13 mouse cellular contexts compared by ENCODE assay signal in genomic region chr1:155646345-155647307, GRCm38 (mm10).
A peak's percentile ranks its signal among the peaks of the same experiment; 100 is the strongest.
DNase-seq lines count a peak whose midpoint lies in the region; ATAC-seq and TF ChIP-seq lines count a peak whose summit lies in the region.
"Had no signal": no experiment of that assay in that cellular context is flagged by ENCODE, and none has a peak within 500 bp of the region (broad histone marks: within the 10 kb centered on the region; RNA-seq: fewer than 3 reads in every experiment).

No protein-coding gene starts in this region.

- TF ChIP-seq CTCF in CH12.LX (conservative IDR thresholded peaks at IDR 0.05 in 1 of 2, IDR thresholded peaks at IDR 0.05 in 1 of 2; ENCODE audit: low read depth in 2 of 2, low read length in 2 of 2): no peak
- TF ChIP-seq CTCF in forebrain, postnatal 0 days (IDR thresholded peaks at IDR 0.05; ENCODE audit: low read depth): no peak

- H3K9ac ChIP-seq in heart, embryonic 11.5 days (ENCODE audit: low read depth, low read length): no peak overlapping the region
- no peak overlapping the region for H3K9ac ChIP-seq in CH12.LX (ENCODE audit: insufficient read depth, low read depth)
- H3K9ac ChIP-seq in forebrain, postnatal 0 days: no peak overlapping the region
- H3K9ac ChIP-seq: embryonic facial prominence, embryonic 13.5 days; limb, embryonic 12.5 days; stomach, embryonic 15.5 days had no signal

- WGBS in heart, embryonic 11.5 days (ENCODE audit: insufficient replicate concordance): 50% methylated on average over 10 of the region's 10 CpGs
- WGBS in forebrain, postnatal 0 days: 43% methylated on average over 10 of the region's 10 CpGs

- dilution Hi-C loops in CH12.LX (cut with MboI; ENCODE audit: extremely low pct_ligation_motif_present, extremely low pct_unique_long_range_greater_than_20kb, low sequenced_read_pairs): no loop called here

- no peaks in the 10 kb centered on the region for H3K27me3 ChIP-seq in heart, embryonic 11.5 days (ENCODE audit: control insufficient read depth, insufficient read depth, low read length)
- no peaks in the 10 kb centered on the region for H3K27me3 ChIP-seq in CH12.LX (replicated peaks)
- H3K27me3 ChIP-seq in forebrain, postnatal 0 days (ENCODE audit: insufficient read depth, low read length): no peaks in the 10 kb centered on the region
- H3K27me3 ChIP-seq: embryonic facial prominence, embryonic 13.5 days; limb, embryonic 12.5 days; Patski; stomach, embryonic 15.5 days had no signal

- in situ Hi-C loops in CH12.LX (cut with MboI; ENCODE audit: low pct_ligation_motif_present, low pct_unique_long_range_greater_than_20kb, low sequenced_read_pairs): no loop called here

- no peak overlapping the region for H3K4me3 ChIP-seq in heart, embryonic 11.5 days (ENCODE audit: low read depth, low read length)
- no peak overlapping the region for H3K4me3 ChIP-seq in CH12.LX (replicated peaks in 1 of 3; ENCODE audit: low read depth in 2 of 3, low read length in 2 of 3, poor library complexity in 1 of 3)
- no peak overlapping the region for H3K4me3 ChIP-seq in forebrain, postnatal 0 days (ENCODE audit: low read depth, low read length)
- H3K4me3 ChIP-seq: embryonic facial prominence, embryonic 13.5 days; limb, embryonic 12.5 days; stomach, embryonic 15.5 days had no signal

- no peak for ATAC-seq in heart, embryonic 11.5 days (replicated peaks; ENCODE audit: insufficient number of reproducible peaks, low FRiP score, low TSS enrichment)
- peak; percentile 34; the same call in 1 of the 2 replicates for ATAC-seq in forebrain, postnatal 0 days
- ATAC-seq: Patski had no signal

- no peaks in the 10 kb centered on the region for H3K9me3 ChIP-seq in heart, embryonic 11.5 days (replicated peaks; ENCODE audit: control insufficient read depth, low read length)
- no peaks in the 10 kb centered on the region for H3K9me3 ChIP-seq in CH12.LX (replicated peaks; ENCODE audit: low read length)
- H3K9me3 ChIP-seq in forebrain, postnatal 0 days (ENCODE audit: low read length): no peaks in the 10 kb centered on the region
- H3K9me3 ChIP-seq: embryonic facial prominence, embryonic 13.5 days; limb, embryonic 12.5 days; stomach, embryonic 15.5 days had no signal

- H3K4me2 ChIP-seq in heart, embryonic 11.5 days: peak overlapping the region; percentile 37
- H3K4me2 ChIP-seq in CH12.LX (ENCODE audit: insufficient read depth, low read depth, poor library complexity, severe bottlenecking): peak overlapping the region; percentile 5; the same call in 1 of the 2 replicates
- H3K4me2 ChIP-seq in forebrain, postnatal 0 days (ENCODE audit: low read depth): no peak overlapping the region
- H3K4me2 ChIP-seq: embryonic facial prominence, embryonic 13.5 days; limb, embryonic 12.5 days; stomach, embryonic 15.5 days had no signal

- peaks cover 10% of the 10 kb centered on the region; the same call in 1 of the 2 replicates for H3K4me1 ChIP-seq in heart, embryonic 11.5 days (ENCODE audit: control insufficient read depth, insufficient read depth, low read length)
- peaks cover 0 to 8% of the 10 kb centered on the region in 2 experiments; a peak in 3 of 4 replicates for H3K4me1 ChIP-seq in CH12.LX (ENCODE audit: control insufficient read depth in 1 of 2, insufficient read depth in 2 of 2)
- no peaks in the 10 kb centered on the region for H3K4me1 ChIP-seq in forebrain, postnatal 0 days (ENCODE audit: insufficient read depth)
- H3K4me1 ChIP-seq: embryonic facial prominence, embryonic 13.5 days; stomach, embryonic 15.5 days had no signal

- H3K36me3 ChIP-seq in heart, embryonic 11.5 days (ENCODE audit: control insufficient read depth, insufficient read depth, low read length): no peaks in the 10 kb centered on the region
- H3K36me3 ChIP-seq in CH12.LX (replicated peaks in 1 of 2; ENCODE audit: control insufficient read depth in 1 of 2, insufficient read depth in 1 of 2, low read length in 1 of 2): peaks cover 0 to 6% of the 10 kb centered on the region in 2 experiments
- no peaks in the 10 kb centered on the region for H3K36me3 ChIP-seq in forebrain, postnatal 0 days (ENCODE audit: insufficient read depth)
- H3K36me3 ChIP-seq: embryonic facial prominence, embryonic 13.5 days; limb, embryonic 12.5 days; stomach, embryonic 15.5 days had no signal

- TF ChIP-seq RAD21 in CH12.LX (IDR thresholded peaks at IDR 0.05; ENCODE audit: low read depth, low read length): no peak

- no peak for TF ChIP-seq POLR2A in CH12.LX (IDR thresholded peaks at IDR 0.05; ENCODE audit: low read depth, low read length)

- H3K79me2 ChIP-seq in CH12.LX (replicated peaks; ENCODE audit: control insufficient read depth, extremely low read depth, insufficient read depth, poor library complexity, severe bottlenecking): no peaks in the 10 kb centered on the region

- H3K27ac ChIP-seq in heart, embryonic 11.5 days (ENCODE audit: low read depth, low read length): no peak overlapping the region
- no peak overlapping the region for H3K27ac ChIP-seq in CH12.LX (ENCODE audit: insufficient read depth, low read depth)
- no peak overlapping the region for H3K27ac ChIP-seq in forebrain, postnatal 0 days (ENCODE audit: low read depth, low read length)
- H3K27ac ChIP-seq: embryonic facial prominence, embryonic 13.5 days; limb, embryonic 12.5 days; macrophage; stomach, embryonic 15.5 days had no signal

- DNase-seq in heart, adult 8-10 months (ENCODE audit: low spot score): no peak
- DNase-seq in CH12.LX (ENCODE audit: extremely low read depth) (peak; percentile 7), R1 (ENCODE audit: low read depth, low spot score) (peak; percentile 63)
- no peak for DNase-seq in forebrain, postnatal 0 days
- DNase-seq in right cerebral cortex, postnatal 4 days: no peak
- DNase-seq in spleen, postnatal 4 days (ENCODE audit: low spot score in 2 of 2): no peak
- DNase-seq: cerebellum, adult 9-10 months had no signal

- TF ChIP-seq EP300 in CH12.LX (IDR thresholded peaks at IDR 0.05; ENCODE audit: low read length): peak; percentile 69

TF ChIP-seq in CH12.LX, 34 proteins besides CTCF, POLR2A, EP300 and RAD21:
- TF ChIP-seq JUN (IDR thresholded peaks at IDR 0.05; ENCODE audit: insufficient read depth, low read depth, low read length): peak; percentile 32; the same call in 1 of the 2 replicates
- no peak for TF ChIP-seq MXI1 (IDR thresholded peaks at IDR 0.05; ENCODE audit: low read depth, low read length)
- peak; percentile 85 for TF ChIP-seq JUND (conservative IDR thresholded peaks at IDR 0.05; ENCODE audit: low read depth, low read length)
- TF ChIP-seq IRF4 (IDR thresholded peaks at IDR 0.05; ENCODE audit: low read depth, low read length): peak; percentile 77; the same call in 1 of the 2 replicates

Comparison
In these comparisons a context has a peak if more than half of its experiments do, and no peak if none do; other contexts are left out.
1. DNase-seq: peak in CH12.LX (single experiment) and R1 (single experiment); none in heart, adult 8-10 months (single experiment), forebrain, postnatal 0 days (single experiment), right cerebral cortex, postnatal 4 days (single experiment) and spleen, postnatal 4 days (0 of 2).